7 mouse cellular contexts compared by ENCODE assay signal in genomic region chr13:86046254-86046951, GRCm38 (mm10). TPM values are rescaled to one million over a fixed set of nuclear protein-coding genes. Genes with fewer than 3 reads are reported as not detected.
DNase-seq lines count a peak whose midpoint lies in the region; ATAC-seq and TF ChIP-seq lines count a peak whose summit lies in the region.

Cox7c (minus strand) TSS chr13:86046904.

- peaks cover 32% of the 10 kb centered on the region for H3K36me3 ChIP-seq in embryonic facial prominence, embryonic 10.5 days (replicated peaks)
- H3K36me3 ChIP-seq in intestine, postnatal 0 days (ENCODE audit: control insufficient read depth, insufficient read depth), result no peaks in the 10 kb centered on the region
- H3K36me3 ChIP-seq in midbrain, embryonic 12.5 days, result peaks cover 16% of the 10 kb centered on the region
- H3K36me3 ChIP-seq in small intestine, adult 2 months (ENCODE audit: control insufficient read depth, insufficient read depth, low read length), result peaks cover 13% of the 10 kb centered on the region

- TF ChIP-seq POLR2A in small intestine, adult 2 months (IDR thresholded peaks at IDR 0.05; ENCODE audit: low read depth, low read length), result peak; percentile 80

- no peaks in the 10 kb centered on the region for H3K9me3 ChIP-seq in embryonic facial prominence, embryonic 10.5 days
- no peaks in the 10 kb centered on the region for H3K9me3 ChIP-seq in intestine, postnatal 0 days (ENCODE audit: control insufficient read depth)
- no peaks in the 10 kb centered on the region for H3K9me3 ChIP-seq in midbrain, embryonic 12.5 days

- under 1% methylated on average over 51 of the region's 51 CpGs for WGBS in embryonic facial prominence, embryonic 10.5 days
- WGBS in intestine, postnatal 0 days, result under 1% methylated on average over 51 of the region's 51 CpGs
- WGBS in midbrain, embryonic 12.5 days, result under 1% methylated on average over 51 of the region's 51 CpGs
- whole genome bisulfite sequencing in small intestine, adult 2 months, result under 1% methylated on average over 51 of the region's 51 CpGs

- TF ChIP-seq CTCF in intestine, postnatal 0 days (IDR thresholded peaks at IDR 0.05; ENCODE audit: low read depth), result no peak
- TF ChIP-seq CTCF in small intestine, adult 2 months (IDR thresholded peaks at IDR 0.05; ENCODE audit: extremely low read depth, insufficient read length, insufficient replicate concordance, low read depth, low read length), result no peak

- no peaks in the 10 kb centered on the region for H3K27me3 ChIP-seq in embryonic facial prominence, embryonic 10.5 days (replicated peaks; ENCODE audit: low read depth, poor library complexity, severe bottlenecking)
- no peaks in the 10 kb centered on the region for H3K27me3 ChIP-seq in intestine, postnatal 0 days (replicated peaks; ENCODE audit: control insufficient read depth, insufficient read depth, low read length)
- no peaks in the 10 kb centered on the region for H3K27me3 ChIP-seq in midbrain, embryonic 12.5 days
- no peaks in the 10 kb centered on the region for H3K27me3 ChIP-seq in small intestine, adult 2 months (ENCODE audit: control insufficient read depth, insufficient read depth, low read length)

- H3K4me1 ChIP-seq in embryonic facial prominence, embryonic 10.5 days, result no peaks in the 10 kb centered on the region
- no peaks in the 10 kb centered on the region for H3K4me1 ChIP-seq in intestine, postnatal 0 days (replicated peaks; ENCODE audit: control insufficient read depth, insufficient read depth, low read length)
- no peaks in the 10 kb centered on the region for H3K4me1 ChIP-seq in midbrain, embryonic 12.5 days
- H3K4me1 ChIP-seq in small intestine, adult 2 months (ENCODE audit: control insufficient read depth, insufficient read depth, insufficient read length, low read length), result no peaks in the 10 kb centered on the region

- H3K9ac ChIP-seq in intestine, postnatal 0 days (ENCODE audit: low read depth, low read length), result peak within 1 kb of the TSS; percentile 94
- H3K9ac ChIP-seq in midbrain, embryonic 12.5 days (replicated peaks), result peak within 1 kb of the TSS; percentile 91

- peak; percentile 86 for DNase-seq in adrenal gland, postnatal 10 days
- DNase-seq in embryonic facial prominence, embryonic 10.5 days (ENCODE audit: low spot score), result peak; percentile 88
- DNase-seq in gonadal fat pad, adult 2 months (ENCODE audit: low read depth), result peak; percentile 47
- peak; percentile 86 for DNase-seq in left cerebral cortex, postnatal 4 days

- H3K4me3 ChIP-seq in embryonic facial prominence, embryonic 10.5 days, result peak within 1 kb of the TSS; percentile 94
- H3K4me3 ChIP-seq in intestine, postnatal 0 days (ENCODE audit: low read depth, low read length), result peak within 1 kb of the TSS; percentile 73
- peak within 1 kb of the TSS; percentile 80 for H3K4me3 ChIP-seq in midbrain, embryonic 12.5 days
- H3K4me3 ChIP-seq in small intestine, adult 2 months (ENCODE audit: low read depth, low read length), result peak within 1 kb of the TSS; percentile 87

- H3K27ac ChIP-seq in embryonic facial prominence, embryonic 10.5 days (replicated peaks), result peak within 1 kb of the TSS; percentile 99
- H3K27ac ChIP-seq in intestine, postnatal 0 days (ENCODE audit: low read depth, low read length), result peak within 1 kb of the TSS; percentile 83
- peak within 1 kb of the TSS; percentile 91 for H3K27ac ChIP-seq in midbrain, embryonic 12.5 days (replicated peaks)
- H3K27ac ChIP-seq in small intestine, adult 2 months (ENCODE audit: insufficient read depth, low read depth, low read length), result peak within 1 kb of the TSS; percentile 59

- ATAC-seq in intestine, postnatal 0 days, result peak; percentile 99
- peak; percentile 96 for ATAC-seq in midbrain, embryonic 12.5 days (ENCODE audit: low FRiP score, low read depth)

- peak within 1 kb of the TSS; percentile 56 for H3K4me2 ChIP-seq in intestine, postnatal 0 days (replicated peaks; ENCODE audit: low read depth)
- peak within 1 kb of the TSS; percentile 57 for H3K4me2 ChIP-seq in midbrain, embryonic 12.5 days (replicated peaks)

- intact Hi-C loops in left cerebral cortex, postnatal 4 days (cut with DNase I), result no loop called here

RNA-seq across cellular contexts. Expression of gene Cox7c, which starts in this region (rescaled TPM):
- total RNA-seq in adrenal gland, postnatal 10 days (2021), result 100 to 1,000 TPM; 898 to 933 TPM
- 609 and 642 TPM in 2 replicates for polyA plus RNA-seq in embryonic facial prominence, embryonic 10.5 days (2016; fragmentation: Nextera tagmentation; extraction: Ambion mirVana)
- 711 and 728 TPM in 2 replicates for polyA plus RNA-seq in gonadal fat pad, adult 2 months (2012; rRNA removed)
- 1,544 and 1,589 TPM in 2 replicates for polyA plus RNA-seq in intestine, postnatal 0 days (2015; fragmentation: Nextera tagmentation; extraction: Ambion mirVana)
- total RNA-seq in left cerebral cortex, postnatal 4 days (2021), result 100 to 1,000 TPM; 310 to 339 TPM
- 601 and 680 TPM in 2 replicates for polyA plus RNA-seq in midbrain, embryonic 12.5 days (2016; fragmentation: Nextera tagmentation; extraction: Ambion mirVana)
- polyA plus RNA-seq in small intestine, adult 2 months (2012; rRNA removed), result 276 and 336 TPM in 2 replicates

Comparison
In these comparisons a context has a peak if more than half of its experiments do, and no peak if none do; other contexts are left out.
1. Peak in every context shown above with its lines: DNase-seq, ATAC-seq, H3K4me3 ChIP-seq and H3K27ac ChIP-seq.